Mouse (Mus musculus): ENCODE results near the gene 1700010I14Rik.
A peak's percentile ranks its signal among the peaks of the same experiment; 100 is the strongest.

The 1700010I14Rik gene

GRCm38 (mm10) chr17:9031241-9032141, 43.4 kb downstream of the 1700010I14Rik start:
- peak; percentile 84 for DNase-seq

- DNase-seq, result no peak
Observed at GRCm38 (mm10) chr17:9032362-9033044, 44.4 kb downstream of the 1700010I14Rik start.

- DNase-seq, result no peak
Observed at GRCm38 (mm10) chr17:9033511-9033910, 45.4 kb downstream of the 1700010I14Rik start.

- DNase-seq, result no peak
Observed at GRCm38 (mm10) chr17:9035561-9036348, 47.6 kb downstream of the 1700010I14Rik start.

GRCm38 (mm10) chr17:9042723-9043122, 54.6 kb downstream of the 1700010I14Rik start:
- peak; percentile 34 for DNase-seq

GRCm38 (mm10) chr17:9052441-9052980, 64.4 kb downstream of the 1700010I14Rik start:
- no peak for DNase-seq

- DNase-seq, result no peak
Observed at GRCm38 (mm10) chr17:9059360-9059932, 71.3 kb downstream of the 1700010I14Rik start.
